Mouse (Mus musculus) macrophage (primary cell): ENCODE measurements around the gene Nrde2. TPM values are rescaled to one million over a fixed set of nuclear protein-coding genes. Genes with fewer than 3 reads are reported as not detected.
A peak's percentile ranks its signal among the peaks of the same experiment; 100 is the strongest.

ENCODE experiments used
- H3K27ac ChIP-seq: fragments of 350-480 bp; formaldehyde crosslinking; 2 replicates; pipeline ENCODE4 v1.9.0; 2021
- H3K36me3 ChIP-seq: fragments of 350-480 bp; formaldehyde crosslinking; 2 replicates; pipeline ENCODE4 v1.9.0; 2021; ENCODE audit errors: inconsistent target
- H3K4me3 ChIP-seq: fragments of 350-480 bp; formaldehyde crosslinking; 2 replicates; pipeline ENCODE4 v1.9.0; 2021; ENCODE audit errors: inconsistent target
- H3K79me2 ChIP-seq: fragments of 350-480 bp; formaldehyde crosslinking; 2 replicates; pipeline ENCODE4 v1.9.0; 2021; ENCODE audit errors: inconsistent target
- WGBS: methylation state at CpG from one replicate; pipeline ENCODE4 v1.1.7; 2026; ENCODE audit warnings: inconsistent platforms; ENCODE audit not compliant: missing documents; 5-methylcytosine and 5-hydroxymethylcytosine counted together
- polyA plus RNA-seq: library from polyadenylated mRNA; stranded (reverse); fragments of 250-400 nt; gene quantifications from 3 replicates; pipeline ENCODE4 v1.2.4, GENCODE M21; 2018; ENCODE audit warnings: inconsistent platforms
- total RNA-seq, 78 experiments: library from RNA; depleted of rRNA; stranded (reverse); fragments of 250-400 nt; gene quantifications; 1 replicate in 9 of 78; 2 replicates in 24 of 78; 3 replicates in 43 of 78; 4 replicates in 2 of 78; pipeline ENCODE4 v1.2.4; 2018; ENCODE audit warnings: inconsistent platforms in 56 of 78

Nrde2 gene
- 10 to 100 TPM in 25 of 26 experiments, 1 to 10 TPM in 1; 9.8 to 43.9 (median 29.8) TPM for total RNA-seq (2018; cell fraction: chromatin; rRNA removed)
- 10 to 100 TPM in 12 of 26 experiments, 1 to 10 TPM in 14; 3.4 to 13.2 (median 9.8) TPM for total RNA-seq (2018; cell fraction: cytosol; rRNA removed)
- total RNA-seq (2018; cell fraction: nucleus; rRNA removed) = 10 to 100 TPM in 20 of 26 experiments, 1 to 10 TPM in 6; 6.4 to 29.5 (median 15.3) TPM
- 10.0 to 19.9 TPM (median 11.5 TPM) in 3 replicates for polyA plus RNA-seq

DNA sequence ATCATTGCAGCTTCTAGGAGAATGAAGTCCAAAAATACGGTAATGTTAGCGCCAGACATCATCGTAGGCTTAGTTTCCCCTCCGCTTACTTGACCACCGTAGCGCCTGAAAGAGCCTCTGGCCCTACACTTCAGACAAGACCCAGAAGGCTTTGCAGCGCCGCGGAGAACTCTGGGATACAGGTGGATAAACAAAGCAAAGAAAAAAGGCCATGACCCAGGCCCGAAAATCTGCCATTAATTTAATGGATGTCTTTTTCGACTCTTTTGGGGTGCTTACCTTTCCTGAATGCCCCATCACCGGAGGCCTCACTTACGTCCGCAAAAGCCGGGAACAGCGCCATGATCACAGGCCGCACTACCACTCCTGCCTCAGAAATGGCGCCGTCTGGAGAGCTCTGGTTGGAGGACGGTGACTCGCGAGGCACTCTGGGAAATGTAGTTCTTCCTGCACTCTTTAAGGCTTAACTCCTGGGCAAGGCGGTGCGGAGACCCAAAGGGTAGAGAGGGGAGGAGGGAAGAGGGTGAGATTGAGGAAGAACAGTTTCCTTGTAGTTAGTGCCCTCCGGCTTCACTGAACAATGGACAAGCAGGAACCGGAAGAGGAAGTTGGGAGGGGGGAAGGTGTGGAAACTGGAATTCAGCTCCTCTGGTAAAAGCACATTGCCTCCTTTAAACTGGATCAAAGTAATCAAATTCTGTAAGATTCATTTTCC lies at the start of gene Nrde2:
TSS of gene Nrde2 (minus strand) at position 393 of the 715 bp plus-strand sequence.
- H3K36me3 ChIP-seq = no peaks in the 10 kb centered on the region
- WGBS = 1% methylated on average over 26 of the region's 26 CpGs
- peaks cover 47% of the 10 kb centered on the region for H3K79me2 ChIP-seq
- peak within 1 kb of the TSS; percentile 78 for H3K27ac ChIP-seq
- peak within 1 kb of the TSS; percentile 66 for H3K4me3 ChIP-seq

- whole genome bisulfite sequencing = 94% methylated on average over 5 of the region's 5 CpGs
- peaks cover 39% of the 10 kb centered on the region for H3K79me2 ChIP-seq
- no peak overlapping the region for H3K4me3 ChIP-seq
- no peak overlapping the region for H3K27ac ChIP-seq
- H3K36me3 ChIP-seq = peaks cover 64% of the 10 kb centered on the region
These were observed 47.5 kb upstream of the Nrde2 start for GRCm38 (mm10) chr12:100206926-100207325.

- H3K27ac ChIP-seq = no peak overlapping the region
- peaks cover 64% of the 10 kb centered on the region for H3K36me3 ChIP-seq
- 100% methylated on average over 3 of the region's 3 CpGs for WGBS
- no peak overlapping the region for H3K4me3 ChIP-seq
- peaks cover 43% of the 10 kb centered on the region for H3K79me2 ChIP-seq
These were observed 47.1 kb upstream of the Nrde2 start for GRCm38 (mm10) chr12:100206521-100206920.

- H3K27ac ChIP-seq = no peak overlapping the region
- H3K36me3 ChIP-seq = peaks cover 64% of the 10 kb centered on the region
- 92% methylated on average over 8 of the region's 8 CpGs for WGBS
These were observed 45.7 kb upstream of the Nrde2 start for GRCm38 (mm10) chr12:100205156-100205555.

GRCm38 (mm10) chr12:100203759-100204158 lies 44.3 kb upstream of the Nrde2 start:
- peaks cover 64% of the 10 kb centered on the region for H3K36me3 ChIP-seq
- no peak overlapping the region for H3K27ac ChIP-seq
- no peak overlapping the region for H3K4me3 ChIP-seq
- peaks cover 64% of the 10 kb centered on the region for H3K79me2 ChIP-seq
- 79% methylated on average over 3 of the region's 3 CpGs for WGBS

More at GRCm38 (mm10) chr12:100205156-100205555, 45.7 kb upstream of the Nrde2 start:
- H3K79me2 ChIP-seq = peaks cover 56% of the 10 kb centered on the region
- no peak overlapping the region for H3K4me3 ChIP-seq

DNA sequence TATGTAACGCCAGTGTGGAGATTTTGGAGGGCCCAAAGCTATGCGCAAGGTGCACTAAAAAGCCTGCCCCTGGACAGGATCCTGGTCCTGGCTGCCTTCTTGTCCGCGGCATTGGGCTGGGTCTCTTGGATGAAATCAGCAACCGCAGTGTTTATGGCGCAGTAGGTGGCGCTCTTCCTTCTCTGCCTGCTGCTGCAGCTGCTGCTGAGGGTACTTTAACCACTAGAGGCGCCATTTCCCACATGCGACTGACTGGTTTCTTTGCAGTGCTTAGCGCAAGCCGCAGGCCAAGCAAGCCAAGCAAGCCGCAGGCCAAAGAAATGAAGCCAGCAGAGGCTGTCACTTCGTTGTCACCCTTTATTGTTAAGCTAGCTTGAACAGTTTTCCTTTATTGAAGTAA lies 42.4 kb upstream of the Nrde2 start:
- Histone ChIP-seq H3K36me3 (peaks cover 46% of the 10 kb centered on the region), H3K79me2 (peaks cover 64% of the 10 kb centered on the region), H3K4me3 (peak overlapping the region; percentile 83), H3K27ac (peak overlapping the region; percentile 45; the same call in 1 of the 2 replicates)
- under 1% methylated on average over 13 of the region's 13 CpGs for WGBS

DNA sequence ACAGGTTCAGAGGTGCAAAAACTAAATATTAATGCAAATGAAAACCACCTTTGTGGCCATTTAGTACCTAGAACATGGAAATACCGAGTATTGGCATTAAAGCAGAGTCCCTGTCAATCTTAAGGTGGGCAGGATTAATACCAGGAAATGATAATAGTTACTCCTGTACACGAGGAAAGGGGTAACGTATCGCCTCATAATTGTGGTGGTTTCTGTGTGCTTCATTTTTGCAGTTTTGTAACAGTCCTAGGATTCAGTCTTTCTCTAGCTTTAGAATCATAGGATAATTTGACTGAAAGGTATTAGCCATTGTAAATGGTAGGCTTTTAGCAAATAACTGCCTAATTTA lies 41.9 kb upstream of the Nrde2 start:
- H3K79me2 ChIP-seq = peaks cover 64% of the 10 kb centered on the region
- peak overlapping the region; percentile 45; the same call in 1 of the 2 replicates for H3K27ac ChIP-seq
- H3K36me3 ChIP-seq = peaks cover 41% of the 10 kb centered on the region
- 8% methylated on average over 4 of the region's 4 CpGs for WGBS
- H3K4me3 ChIP-seq = peak overlapping the region; percentile 83

GRCm38 (mm10) chr12:100200645-100201362 lies 41.4 kb upstream of the Nrde2 start:
- Histone ChIP-seq H3K4me3 (peak overlapping the region; percentile 83), H3K79me2 (peaks cover 63% of the 10 kb centered on the region), H3K36me3 (peaks cover 36% of the 10 kb centered on the region), H3K27ac (peak overlapping the region; percentile 45)
- under 1% methylated on average over 26 of the region's 29 CpGs for WGBS

DNA sequence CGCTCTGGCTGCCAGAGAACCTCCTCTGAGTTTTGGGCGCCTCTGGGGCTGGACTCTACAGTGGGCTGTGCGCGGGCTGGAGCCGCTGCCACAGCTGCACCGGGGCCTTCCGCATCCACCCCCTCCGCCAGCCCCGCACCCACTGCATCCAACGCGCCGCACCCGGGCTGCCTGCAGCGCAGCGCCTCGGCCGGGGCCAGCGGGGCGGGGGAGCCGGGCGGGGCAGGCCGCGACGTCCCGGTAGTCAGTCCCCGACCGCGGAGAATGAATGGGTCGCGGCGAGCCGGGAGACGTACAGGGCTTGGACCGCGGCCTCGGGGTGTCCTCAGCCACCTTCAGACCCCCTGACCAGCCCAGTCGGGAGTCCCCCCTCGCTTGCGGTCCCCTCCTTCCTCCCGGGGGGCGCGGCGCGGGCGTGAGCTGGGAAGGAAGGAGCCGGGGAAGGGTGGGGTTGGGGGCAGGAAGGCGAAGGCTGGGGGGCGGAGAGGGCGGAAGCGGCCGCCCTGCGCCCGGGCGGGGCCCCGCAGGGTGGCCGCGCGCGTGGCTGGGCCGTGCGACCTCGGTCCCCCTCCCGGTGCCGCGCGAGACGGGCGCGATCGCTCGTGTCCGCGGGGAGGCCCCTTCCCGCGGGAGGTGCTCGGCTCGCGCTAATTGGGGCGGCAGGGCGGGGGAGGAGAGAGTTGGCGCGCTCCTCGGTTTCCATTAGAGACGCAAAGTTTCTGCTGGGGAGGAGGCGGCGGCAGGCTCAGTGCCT lies 40.6 kb upstream of the Nrde2 start:
- H3K27ac ChIP-seq = peak overlapping the region; percentile 83
- peaks cover 29% of the 10 kb centered on the region for H3K36me3 ChIP-seq
- 0% methylated on average over 68 of the region's 86 CpGs for WGBS
- H3K4me3 ChIP-seq = peak overlapping the region; percentile 95
- H3K79me2 ChIP-seq = peaks cover 56% of the 10 kb centered on the region

- Histone ChIP-seq H3K36me3 (peaks cover 19% of the 10 kb centered on the region), H3K27ac (peak within 1 kb of the TSS; percentile 83), H3K4me3 (peak within 1 kb of the TSS; percentile 95), H3K79me2 (peaks cover 46% of the 10 kb centered on the region)
- WGBS = under 1% methylated on average over 51 of the region's 58 CpGs
These were observed 39.7 kb upstream of the Nrde2 start, which contains the start of gene Calm1 for GRCm38 (mm10) chr12:100198967-100199660. Gene Calm1, plus strand, starts transcription at chr12:100199435.

DNA sequence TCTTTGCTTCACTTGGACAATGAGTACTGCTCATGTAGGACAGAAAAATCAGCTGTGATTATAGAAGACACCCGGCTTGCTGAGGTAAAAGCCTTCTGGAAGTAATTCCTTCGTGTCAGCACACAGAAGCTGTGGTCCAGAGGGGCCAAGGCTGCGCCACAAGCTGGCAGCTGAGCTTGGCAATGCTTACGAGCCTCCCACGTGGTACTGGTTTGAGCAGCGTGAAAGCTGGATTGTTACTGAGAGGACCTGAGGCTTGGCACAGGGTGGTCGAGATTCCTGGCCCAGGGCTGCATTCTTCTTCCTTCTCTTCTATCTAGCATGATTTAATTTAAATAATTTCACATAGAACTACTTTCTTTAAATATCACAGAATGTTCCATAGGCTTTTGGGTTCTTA lies 37.3 kb upstream of the Nrde2 start:
- 95% methylated on average over 7 of the region's 7 CpGs for WGBS
- H3K27ac ChIP-seq = no peak overlapping the region
- no peak overlapping the region for H3K4me3 ChIP-seq
- peaks cover 23% of the 10 kb centered on the region for H3K79me2 ChIP-seq
- H3K36me3 ChIP-seq = no peaks in the 10 kb centered on the region

- no peak overlapping the region for H3K4me3 ChIP-seq
- no peaks in the 10 kb centered on the region for H3K36me3 ChIP-seq
- H3K79me2 ChIP-seq = no peaks in the 10 kb centered on the region
- no peak overlapping the region for H3K27ac ChIP-seq
- 92% methylated on average over 1 of the region's 1 CpGs for WGBS
These were observed 34.7 kb upstream of the Nrde2 start for GRCm38 (mm10) chr12:100194181-100194580.

DNA sequence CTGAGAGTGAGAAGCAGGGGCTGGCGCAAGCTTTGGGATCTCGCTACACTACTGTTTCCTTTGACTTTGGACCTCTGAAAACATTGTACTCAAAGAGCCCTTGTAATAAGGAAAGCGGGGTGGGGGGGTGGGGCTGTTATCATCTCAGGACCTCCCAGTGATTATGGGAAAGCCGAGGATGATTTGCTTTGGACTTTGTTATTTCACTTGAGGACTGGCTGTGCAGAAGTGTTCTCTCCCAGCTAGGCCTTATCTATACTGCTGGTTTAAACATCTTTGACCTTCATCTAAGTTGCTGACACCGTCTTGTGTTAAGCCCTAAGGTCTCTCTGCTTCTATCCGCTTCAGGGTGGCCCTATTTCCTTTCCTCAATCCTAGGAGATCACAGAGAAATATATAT lies 31.3 kb upstream of the Nrde2 start:
- Histone ChIP-seq H3K27ac (no peak overlapping the region), H3K4me3 (no peak overlapping the region), H3K79me2 (no peaks in the 10 kb centered on the region), H3K36me3 (no peaks in the 10 kb centered on the region)
- WGBS = 98% methylated on average over 5 of the region's 6 CpGs
